Mouse (Mus musculus) forebrain, embryonic 11.5 days (tissue): ENCODE data around the gene Sapcd2. TPM values are rescaled to one million over a fixed set of nuclear protein-coding genes. Genes with fewer than 3 reads are reported as not detected.

Experiments
- ATAC-seq: fragments of 200-750 bp; cut with Nextera tagmentation; replicated peaks from 2 replicates; pipeline ENCODE4 v1.8.0; 2017; ENCODE audit warnings: moderate TSS enrichment; ENCODE audit not compliant: low FRiP score
- DNase-seq: peaks from one replicate; pipeline ENCODE4 v3.0.0-alpha.2; 2017; ENCODE audit warnings: low spot score
- H3K27ac ChIP-seq: fragments of 300-500 bp; sonication (generic); 2 replicates; pipeline ENCODE4 v1.5.1; 2014; ENCODE audit warnings: low read depth, low read length
- H3K27me3 ChIP-seq: fragments of 300-500 bp; sonication (generic); 2 replicates; pipeline ENCODE4 v1.6.1; 2014; ENCODE audit warnings: mild to moderate bottlenecking, low read length, mixed read lengths; ENCODE audit not compliant: control insufficient read depth, insufficient read depth
- H3K36me3 ChIP-seq: fragments of 300-500 bp; sonication (generic); 2 replicates; pipeline ENCODE4 v1.6.1; 2014; ENCODE audit warnings: mild to moderate bottlenecking, low read length, moderate library complexity, mixed read lengths; ENCODE audit not compliant: control insufficient read depth, insufficient read depth
- H3K4me1 ChIP-seq: fragments of 300-500 bp; sonication (generic); replicated peaks from 2 replicates; pipeline ENCODE4 v1.6.1; 2014; ENCODE audit warnings: low read length, mixed read lengths; ENCODE audit not compliant: control insufficient read depth, insufficient read depth
- H3K4me2 ChIP-seq: fragments of 300-500 bp; sonication (generic); 2 replicates; pipeline ENCODE4 v1.6.1; 2014; ENCODE audit warnings: low read depth, mild to moderate bottlenecking, low read length, moderate library complexity, mixed read lengths; ENCODE audit not compliant: severe bottlenecking
- H3K4me3 ChIP-seq: fragments of 300-500 bp; sonication (generic); 2 replicates; pipeline ENCODE4 v1.5.1; 2014; ENCODE audit warnings: low read depth, low read length
- H3K9ac ChIP-seq: fragments of 300-500 bp; sonication (generic); 2 replicates; pipeline ENCODE4 v1.6.1; 2014; ENCODE audit warnings: low read length
- H3K9me3 ChIP-seq: fragments of 300-500 bp; sonication (generic); 2 replicates; pipeline ENCODE4 v1.6.1; 2016; ENCODE audit warnings: low read length, mixed read lengths; ENCODE audit not compliant: control insufficient read depth
- WGBS: fragments of 180-500 bp; shearing (Covaris S2); extraction: QIAGEN DNeasy Blood & Tissue Kit; methylation state at CpG from one replicate; pipeline ENCODE4 v1.1.7; 2014; 5-methylcytosine and 5-hydroxymethylcytosine counted together
- polyA plus RNA-seq: library from polyadenylated mRNA; unstranded; fragments of >200 nt; fragmentation: Nextera tagmentation; extraction: Ambion mirVana; gene quantifications from 2 replicates; pipeline ENCODE4 v1.2.1, GENCODE M21; 2014

The Sapcd2 gene
- polyA plus RNA-seq, 1 experiment from 2014 or later = 79.0 TPM

DNA sequence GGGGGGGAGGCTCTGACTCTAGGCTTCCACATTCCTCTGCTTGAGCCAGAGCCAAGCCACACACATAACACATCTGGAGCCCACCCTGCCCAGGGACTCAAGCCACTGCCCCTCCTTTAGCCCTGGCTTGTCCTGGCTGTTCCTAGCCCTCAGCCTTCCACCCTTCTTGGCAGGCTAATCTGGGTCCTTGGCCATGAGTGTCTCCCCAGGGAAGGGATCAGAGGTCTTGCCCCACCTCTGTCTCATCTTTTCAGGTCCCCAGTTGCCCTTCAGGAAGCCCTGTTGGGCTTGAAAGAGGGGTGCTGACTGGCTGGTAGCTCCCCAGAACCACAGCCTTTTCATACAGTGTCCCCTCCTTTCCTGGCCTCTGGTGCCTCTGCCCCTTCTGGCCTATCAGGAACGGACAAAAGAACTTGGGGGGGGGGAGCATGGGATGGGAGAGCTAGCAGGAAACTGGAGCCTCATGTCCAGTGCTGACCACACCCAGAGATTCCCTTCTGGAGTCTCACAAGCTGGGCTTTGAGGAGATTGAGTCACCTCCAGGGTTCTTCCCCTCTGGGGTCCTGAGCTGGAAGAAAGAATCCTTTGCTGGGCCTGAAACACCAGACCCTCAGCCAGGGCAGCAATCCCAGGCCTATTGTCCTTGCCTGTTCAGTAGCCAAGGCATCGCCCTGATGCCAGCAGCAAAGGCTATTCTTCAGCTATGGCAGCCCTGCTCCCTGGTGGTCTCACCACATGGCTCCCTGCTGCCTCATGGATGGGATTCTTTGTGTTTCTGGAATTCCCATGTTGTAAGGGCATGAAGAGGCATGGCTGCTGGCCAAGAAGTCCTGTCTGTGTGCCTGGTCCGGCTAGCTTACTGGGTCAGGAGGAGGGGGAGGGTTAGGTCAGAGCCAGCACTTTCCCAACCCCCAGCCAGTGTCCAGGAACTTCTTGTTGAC, 22.4 kb downstream of the Sapcd2 start:
- Histone ChIP-seq H3K4me1 (peaks cover 6% of the 10 kb centered on the region), H3K9ac (no peak overlapping the region), H3K27ac (no peak overlapping the region), H3K36me3 (no peaks in the 10 kb centered on the region), H3K27me3 (peaks cover 29% of the 10 kb centered on the region), H3K9me3 (no peaks in the 10 kb centered on the region), H3K4me2 (no peak overlapping the region), H3K4me3 (no peak overlapping the region)
- 35% methylated on average over 3 of the region's 3 CpGs for WGBS
- no peak for ATAC-seq
- no peak for DNase-seq

DNA sequence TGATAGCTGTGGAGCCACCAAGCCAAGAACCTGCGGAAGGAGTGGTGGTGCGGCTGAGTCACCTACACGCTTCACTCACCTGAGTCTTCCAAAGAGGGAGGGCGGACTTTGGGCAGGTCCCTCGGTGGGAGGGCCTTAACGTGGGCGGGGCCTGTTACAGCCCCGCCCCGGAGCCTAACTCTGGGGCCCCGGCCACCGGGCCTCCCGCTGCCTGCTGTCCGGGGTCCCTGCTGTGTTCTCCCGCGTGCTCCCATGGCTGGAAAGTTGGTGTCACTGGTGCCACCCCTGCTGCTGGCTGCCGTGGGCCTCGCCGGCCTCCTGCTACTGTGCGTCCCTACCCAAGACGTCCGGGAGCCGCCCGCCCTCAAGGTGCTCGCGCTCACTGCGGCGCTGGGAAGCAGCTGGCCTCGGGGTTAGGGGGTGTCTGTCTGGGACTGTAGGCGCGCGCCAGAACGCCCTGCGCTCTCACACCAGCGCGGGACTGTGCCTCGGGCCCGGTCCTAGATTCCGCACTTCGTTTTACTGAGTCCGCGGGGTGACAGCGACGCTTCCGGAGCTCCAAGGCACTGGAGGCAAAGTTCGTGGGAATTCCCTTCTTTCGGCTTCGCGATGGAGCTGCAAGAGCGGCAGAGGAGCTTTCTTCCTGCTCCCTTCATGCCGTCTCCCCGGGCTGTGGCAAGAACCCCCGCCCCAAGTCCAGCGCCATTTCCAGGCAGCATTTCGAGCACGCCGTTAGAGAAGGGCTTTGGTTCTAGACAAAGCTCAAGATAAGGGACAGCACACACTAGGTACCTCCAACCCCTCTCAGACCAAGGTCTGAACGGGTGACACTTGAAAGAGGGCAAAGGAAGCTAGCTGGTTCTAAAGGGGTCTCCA, 23.8 kb downstream of the Sapcd2 start, which contains the start of gene Entpd2:
Gene Entpd2, plus strand, starts transcription at position 154 of the 876 bp plus-strand sequence.
- Histone ChIP-seq H3K4me1 (peaks cover 6% of the 10 kb centered on the region), H3K4me3 (peak within 1 kb of the TSS; percentile 27), H3K9me3 (no peaks in the 10 kb centered on the region), H3K27me3 (peaks cover 41% of the 10 kb centered on the region), H3K9ac (peak within 1 kb of the TSS; percentile 41; the same call in 1 of the 2 replicates), H3K4me2 (peak within 1 kb of the TSS; percentile 61), H3K27ac (no peak within 1 kb of the TSS), H3K36me3 (no peaks in the 10 kb centered on the region)
- 2% methylated on average over 57 of the region's 57 CpGs for WGBS
- DNase-seq = no peak
- no peak for ATAC-seq

DNA sequence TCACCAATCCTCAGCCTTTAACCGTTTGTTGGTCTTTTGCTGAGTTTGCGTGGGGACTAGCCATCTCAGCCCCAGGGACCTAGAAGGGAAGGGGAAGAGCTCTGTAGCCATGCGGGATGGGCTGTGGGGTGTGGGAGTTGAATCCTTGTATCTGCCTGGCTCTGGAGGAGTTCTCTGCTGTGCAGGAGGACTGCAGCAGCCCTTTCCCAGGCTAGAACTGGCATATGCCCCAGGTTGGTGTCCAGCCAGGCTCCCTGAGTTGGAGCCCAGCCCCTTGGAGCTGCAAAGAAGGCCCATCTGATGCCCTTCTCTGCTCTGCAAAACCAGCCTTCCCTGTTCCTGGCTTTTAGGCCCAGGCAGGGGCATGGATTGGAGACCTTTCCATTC, 24.5 kb downstream of the Sapcd2 start:
- Histone ChIP-seq H3K4me1 (peaks cover 6% of the 10 kb centered on the region), H3K4me3 (no peak overlapping the region), H3K9me3 (no peaks in the 10 kb centered on the region), H3K9ac (no peak overlapping the region), H3K36me3 (no peaks in the 10 kb centered on the region), H3K27me3 (peaks cover 41% of the 10 kb centered on the region), H3K4me2 (peak overlapping the region; percentile 61; the same call in 1 of the 2 replicates), H3K27ac (no peak overlapping the region)
- ATAC-seq (no peak), DNase-seq (no peak)
- WGBS = 28% methylated on average over 3 of the region's 3 CpGs

DNA sequence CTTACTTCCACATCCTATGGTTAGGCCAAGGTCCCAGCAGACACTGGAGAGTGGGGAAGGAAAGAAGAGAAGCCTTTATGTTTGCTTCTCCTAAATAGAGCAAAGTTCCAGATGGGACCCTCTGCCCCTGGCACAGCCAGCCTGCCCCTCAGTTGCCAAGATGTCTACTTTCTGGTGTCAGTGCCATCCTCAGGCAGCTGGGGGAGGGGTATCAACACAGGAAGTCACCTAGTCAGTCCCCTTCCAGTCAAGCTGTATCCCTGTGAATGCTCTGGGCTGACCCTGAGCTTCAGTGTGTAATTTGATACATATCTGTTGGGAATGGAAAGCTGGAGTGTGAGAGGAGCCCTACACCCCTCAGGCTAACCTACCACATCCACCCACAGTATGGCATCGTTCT, 24.9 kb downstream of the Sapcd2 start:
- Histone ChIP-seq H3K9ac (no peak overlapping the region), H3K27ac (no peak overlapping the region), H3K9me3 (no peaks in the 10 kb centered on the region), H3K27me3 (peaks cover 41% of the 10 kb centered on the region), H3K4me2 (no peak overlapping the region), H3K4me3 (no peak overlapping the region), H3K36me3 (no peaks in the 10 kb centered on the region), H3K4me1 (peaks cover 6% of the 10 kb centered on the region)
- ATAC-seq (no peak), DNase-seq (no peak)
- WGBS = 79% methylated on average over 1 of the region's 1 CpGs

DNA sequence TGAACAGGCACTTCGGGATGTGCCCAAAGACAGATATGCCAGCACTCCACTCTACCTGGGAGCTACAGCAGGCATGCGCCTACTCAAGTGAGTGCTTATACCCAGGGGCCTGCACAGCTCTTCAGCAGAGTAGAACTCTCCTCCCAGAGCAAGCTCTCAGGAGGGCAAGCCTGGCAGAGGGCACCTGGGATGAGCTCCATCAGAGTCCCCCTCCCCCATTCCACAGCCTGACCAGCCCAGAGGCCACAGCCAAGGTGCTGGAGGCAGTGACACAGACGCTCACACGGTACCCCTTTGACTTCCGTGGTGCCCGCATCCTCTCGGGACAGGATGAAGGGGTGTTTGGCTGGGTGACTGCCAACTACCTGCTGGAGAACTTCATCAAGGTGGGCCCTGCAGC, 25.9 kb downstream of the Sapcd2 start:
- Histone ChIP-seq H3K9me3 (no peaks in the 10 kb centered on the region), H3K4me1 (peaks cover 6% of the 10 kb centered on the region), H3K4me2 (no peak overlapping the region), H3K27me3 (peaks cover 41% of the 10 kb centered on the region), H3K36me3 (no peaks in the 10 kb centered on the region), H3K27ac (no peak overlapping the region), H3K4me3 (no peak overlapping the region), H3K9ac (no peak overlapping the region)
- ATAC-seq = no peak
- DNase-seq = no peak
- 92% methylated on average over 7 of the region's 7 CpGs for WGBS

DNA sequence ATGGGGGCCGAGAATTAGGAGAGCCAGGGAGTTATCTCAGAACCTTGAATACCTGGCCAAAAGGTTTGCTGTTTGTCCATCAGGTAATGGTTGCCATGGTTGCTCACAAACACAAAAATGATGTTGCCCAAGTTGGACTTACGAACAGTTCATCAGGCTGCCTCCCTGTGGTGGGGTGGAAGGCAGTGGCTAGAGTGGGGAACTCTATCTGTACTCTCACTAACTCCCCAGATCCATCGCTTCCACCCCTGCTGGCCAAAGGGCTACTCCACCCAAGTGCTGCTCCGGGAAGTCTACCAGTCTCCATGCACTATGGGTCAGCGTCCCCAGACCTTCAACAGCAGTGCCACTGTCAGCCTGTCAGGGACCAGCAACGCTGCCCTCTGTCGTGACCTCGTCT, 26.9 kb downstream of the Sapcd2 start, which contains the start of gene Npdc1:
Gene Npdc1, plus strand, starts transcription at position 301 of the 400 bp plus-strand sequence.
- Histone ChIP-seq H3K9me3 (no peaks in the 10 kb centered on the region), H3K27me3 (peaks cover 41% of the 10 kb centered on the region), H3K9ac (no peak within 1 kb of the TSS), H3K4me1 (peaks cover 6% of the 10 kb centered on the region), H3K36me3 (no peaks in the 10 kb centered on the region), H3K27ac (no peak within 1 kb of the TSS), H3K4me2 (no peak within 1 kb of the TSS), H3K4me3 (no peak within 1 kb of the TSS)
- ATAC-seq = no peak
- 64% methylated on average over 8 of the region's 8 CpGs for WGBS
- DNase-seq = no peak

DNA sequence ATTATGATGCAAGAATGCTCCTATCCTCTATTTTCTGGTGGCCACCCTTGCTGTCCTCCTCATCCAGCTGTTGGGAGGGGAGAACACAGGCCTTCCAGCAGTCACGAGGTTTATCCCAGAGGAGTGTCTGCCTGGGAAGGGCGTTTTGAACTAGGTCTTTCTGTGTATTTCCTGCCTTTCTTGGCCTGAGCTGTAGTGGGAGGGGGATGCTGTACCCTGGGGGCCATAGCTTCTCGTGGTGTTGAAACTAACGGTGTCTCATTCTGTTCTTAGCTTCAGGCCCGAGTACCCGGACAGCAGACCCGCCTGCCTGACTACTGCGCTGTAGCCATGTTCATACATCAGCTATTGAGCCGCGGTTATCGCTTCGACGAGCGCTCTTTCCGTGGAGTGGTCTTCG, 28.2 kb downstream of the Sapcd2 start:
- H3K4me1 ChIP-seq = peaks cover 6% of the 10 kb centered on the region
- H3K36me3 ChIP-seq = no peaks in the 10 kb centered on the region
- H3K9me3 ChIP-seq = no peaks in the 10 kb centered on the region
- no peak overlapping the region for H3K9ac ChIP-seq
- no peak overlapping the region for H3K4me3 ChIP-seq
- peaks cover 35% of the 10 kb centered on the region for H3K27me3 ChIP-seq
- H3K4me2 ChIP-seq = peak overlapping the region; percentile 34; the same call in 1 of the 2 replicates
- no peak for DNase-seq
- 22% methylated on average over 16 of the region's 16 CpGs for WGBS
- no peak overlapping the region for H3K27ac ChIP-seq
- no peak for ATAC-seq

DNA sequence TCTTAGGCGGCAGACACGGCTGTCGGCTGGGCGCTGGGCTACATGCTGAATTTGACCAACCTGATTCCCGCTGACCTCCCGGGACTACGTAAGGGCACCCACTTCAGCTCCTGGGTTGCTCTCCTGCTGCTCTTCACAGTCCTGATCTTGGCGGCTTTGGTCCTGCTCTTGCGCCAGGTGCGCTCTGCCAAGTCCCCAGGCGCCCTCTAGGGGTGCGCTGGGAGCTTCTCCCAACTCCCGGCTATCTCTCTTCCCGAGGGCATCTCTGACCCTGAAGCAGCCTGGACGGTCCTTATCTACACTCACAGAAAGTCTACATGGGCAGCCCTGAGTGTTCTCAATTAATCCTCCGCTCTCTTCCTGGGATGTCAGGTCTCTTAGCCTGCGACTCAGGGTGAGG, 28.6 kb downstream of the Sapcd2 start:
- ATAC-seq = no peak

More for the DNA sequence above, 28.6 kb downstream of the Sapcd2 start:
- H3K9me3 ChIP-seq = no peaks in the 10 kb centered on the region
- H3K27me3 ChIP-seq = peaks cover 30% of the 10 kb centered on the region
- H3K9ac ChIP-seq = no peak overlapping the region; the same call in 1 of the 2 replicates
- H3K4me2 ChIP-seq = peak overlapping the region; percentile 34; the same call in 1 of the 2 replicates
- no peak for DNase-seq
- no peaks in the 10 kb centered on the region for H3K36me3 ChIP-seq
- WGBS = 4% methylated on average over 17 of the region's 17 CpGs
- peaks cover 4% of the 10 kb centered on the region for H3K4me1 ChIP-seq
- H3K27ac ChIP-seq = no peak overlapping the region
- no peak overlapping the region for H3K4me3 ChIP-seq
